Mouse (Mus musculus): ENCODE data around the gene Fam198a. TPM values are rescaled to one million over a fixed set of nuclear protein-coding genes. Genes with fewer than 3 reads are reported as not detected.

The Fam198a gene
- 1.5 and 2.6 TPM in 2 replicates for polyA plus RNA-seq (2015; fragmentation: Nextera tagmentation; extraction: Ambion mirVana)

- H3K27me3 ChIP-seq (ENCODE audit: control insufficient read depth, insufficient read depth, low read depth, low read length): no peaks in the 10 kb centered on the region
- peaks cover 2% of the 10 kb centered on the region for H3K4me1 ChIP-seq (ENCODE audit: control insufficient read depth, insufficient read depth, low read length)
- ATAC-seq: peak; percentile 82
- peak within 1 kb of the TSS; percentile 28 for H3K4me2 ChIP-seq (ENCODE audit: low read length)
- H3K9me3 ChIP-seq (replicated peaks; ENCODE audit: control insufficient read depth, low read length, poor library complexity, severe bottlenecking): no peaks in the 10 kb centered on the region
- WGBS: 12% methylated on average over 13 of the region's 14 CpGs
- no peak within 1 kb of the TSS for H3K9ac ChIP-seq (ENCODE audit: low read depth, low read length)
- H3K27ac ChIP-seq (ENCODE audit: low read length): no peak within 1 kb of the TSS
- no peaks in the 10 kb centered on the region for H3K36me3 ChIP-seq (ENCODE audit: control insufficient read depth, insufficient read depth, low read length)
- H3K4me3 ChIP-seq (ENCODE audit: low read depth, low read length): no peak within 1 kb of the TSS
Observed at GRCm38 (mm10) chr9:121950418-121951113, at the start of gene Fam198a. TSS of gene Fam198a (plus strand) at chr9:121950988.

DNA sequence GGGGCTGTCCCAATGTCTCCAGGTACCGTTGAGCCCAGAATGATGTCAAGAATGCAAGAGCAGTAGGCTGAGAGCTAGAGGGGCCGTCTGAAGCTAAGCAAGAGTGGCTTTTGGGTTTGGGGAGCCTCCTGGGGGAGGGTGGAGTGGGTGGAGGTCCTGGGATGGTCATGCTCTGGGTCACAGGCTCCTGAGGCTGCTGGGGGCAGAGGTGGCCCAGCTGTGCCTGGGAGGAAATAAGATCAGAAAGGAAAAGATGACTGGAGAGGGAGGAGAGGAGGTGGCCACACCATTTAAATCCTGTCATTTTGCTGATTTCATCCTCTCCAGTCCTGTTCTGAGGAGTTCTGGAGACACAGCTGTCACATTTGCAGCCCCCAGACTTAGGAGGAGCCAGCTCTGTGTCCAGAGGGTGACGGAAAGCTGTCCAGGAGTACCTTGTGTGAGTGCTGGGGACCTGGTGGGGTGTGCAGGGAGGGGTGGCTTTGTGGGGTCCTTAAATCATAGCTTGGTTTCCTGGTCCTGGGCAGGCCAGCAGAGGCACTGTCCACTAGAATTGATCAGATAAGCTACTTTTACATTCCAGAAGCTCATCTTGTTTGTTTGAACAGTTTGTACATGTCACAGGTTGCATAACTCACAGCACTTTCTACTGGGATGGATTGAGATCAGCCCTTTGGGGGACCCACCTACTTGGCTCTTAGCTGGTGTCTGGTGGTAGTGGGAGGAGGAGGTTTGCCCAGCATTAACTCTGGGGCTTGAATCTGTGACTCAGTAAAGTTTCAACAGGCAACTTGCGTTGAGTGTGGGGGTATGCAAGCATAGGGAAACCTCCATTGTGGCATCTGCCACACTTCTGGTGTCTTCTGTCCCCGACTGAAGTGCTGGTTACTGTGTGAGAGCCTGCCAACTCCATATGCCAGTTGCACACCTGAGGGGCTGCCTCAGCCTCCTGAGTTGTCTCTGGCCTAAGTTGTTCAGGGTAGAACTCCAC is 48.8 kb upstream of the Fam198a start:
- no peak overlapping the region for H3K4me2 ChIP-seq (ENCODE audit: low read length)
- WGBS: 82% methylated on average over 5 of the region's 5 CpGs

DNA sequence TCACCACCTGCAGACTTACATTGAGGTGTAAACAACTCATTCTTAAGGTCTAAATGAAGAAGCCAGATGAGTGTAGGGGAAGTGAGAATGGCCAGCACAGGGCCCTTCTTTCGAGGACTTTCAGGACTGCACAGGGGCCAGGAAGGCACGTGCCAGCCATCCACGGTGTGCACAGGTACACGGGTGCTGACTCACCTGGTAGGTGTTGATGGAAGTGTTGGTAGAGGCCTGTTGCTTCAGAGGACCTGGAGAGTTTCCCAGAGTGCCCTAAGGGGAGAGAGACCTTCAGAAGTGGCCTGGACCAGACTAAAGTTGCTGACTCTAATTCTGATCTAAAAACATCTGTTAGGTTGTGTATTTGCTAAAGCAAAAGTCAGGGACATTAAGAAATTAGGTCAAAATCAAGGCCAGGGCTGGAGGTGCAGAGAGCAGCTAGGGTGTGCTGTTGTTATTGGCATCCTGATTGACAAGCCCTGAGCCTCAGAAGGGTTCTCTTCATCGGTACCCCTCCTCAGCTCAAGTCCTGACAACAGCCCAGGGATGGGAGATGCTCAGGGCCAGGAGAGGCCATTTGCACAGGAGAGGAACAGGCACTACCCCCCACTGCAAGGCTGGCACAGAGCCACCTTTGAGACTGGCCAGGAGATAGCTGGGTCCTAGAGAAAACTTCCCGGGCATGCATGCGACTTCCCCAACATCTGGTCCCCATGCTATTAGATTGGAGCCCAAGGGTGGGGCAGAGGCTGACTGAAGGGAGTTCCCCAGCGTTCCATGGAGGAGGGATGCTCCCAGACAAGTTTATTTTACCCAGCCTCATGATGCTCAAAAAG is 47.1 kb upstream of the Fam198a start:
- ATAC-seq: no peak
- H3K36me3 ChIP-seq (ENCODE audit: control insufficient read depth, insufficient read depth, low read length): no peaks in the 10 kb centered on the region
- WGBS: 85% methylated on average over 8 of the region's 8 CpGs
- no peak overlapping the region for H3K4me3 ChIP-seq (ENCODE audit: low read depth, low read length)
- no peaks in the 10 kb centered on the region for H3K9me3 ChIP-seq (replicated peaks; ENCODE audit: control insufficient read depth, low read length, poor library complexity, severe bottlenecking)
- H3K27me3 ChIP-seq (ENCODE audit: control insufficient read depth, insufficient read depth, low read depth, low read length): no peaks in the 10 kb centered on the region
- no peaks in the 10 kb centered on the region for H3K4me1 ChIP-seq (ENCODE audit: control insufficient read depth, insufficient read depth, low read length)
- no peak overlapping the region for H3K4me2 ChIP-seq (ENCODE audit: low read length)
- no peak overlapping the region for H3K27ac ChIP-seq (ENCODE audit: low read length)
- no peak overlapping the region for H3K9ac ChIP-seq (ENCODE audit: low read depth, low read length)

More for the DNA sequence above, 48.8 kb upstream of the Fam198a start:
- Histone ChIP-seq H3K4me1 (ENCODE audit: control insufficient read depth, insufficient read depth, low read length) (no peaks in the 10 kb centered on the region), H3K27ac (ENCODE audit: low read length) (no peak overlapping the region), H3K9me3 (replicated peaks; ENCODE audit: control insufficient read depth, low read length, poor library complexity, severe bottlenecking) (no peaks in the 10 kb centered on the region), H3K4me3 (ENCODE audit: low read depth, low read length) (no peak overlapping the region), H3K36me3 (ENCODE audit: control insufficient read depth, insufficient read depth, low read length) (no peaks in the 10 kb centered on the region), H3K9ac (ENCODE audit: low read depth, low read length) (no peak overlapping the region), H3K27me3 (ENCODE audit: control insufficient read depth, insufficient read depth, low read depth, low read length) (no peaks in the 10 kb centered on the region)
- no peak for ATAC-seq

DNA sequence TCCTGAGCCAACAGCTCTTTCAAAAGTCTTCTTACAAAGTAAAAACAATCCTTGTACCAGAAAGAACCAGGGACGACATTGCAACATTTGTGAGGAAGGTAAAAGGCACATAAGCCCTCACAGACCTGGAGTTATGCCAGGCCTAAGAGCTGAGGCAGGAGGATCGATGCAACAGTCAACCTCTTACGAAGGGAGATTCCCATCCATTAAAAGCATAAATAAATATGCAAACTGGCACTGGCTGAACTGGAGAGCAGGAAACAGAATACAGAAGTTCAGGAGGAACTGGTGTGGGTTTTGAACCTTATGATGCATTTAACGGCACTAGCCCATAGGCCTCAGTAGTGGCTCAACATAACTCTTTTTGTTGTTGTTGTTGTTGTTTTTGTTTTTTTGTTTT is 46.5 kb upstream of the Fam198a start:
- Histone ChIP-seq H3K4me2 (ENCODE audit: low read length) (no peak overlapping the region), H3K9me3 (replicated peaks; ENCODE audit: control insufficient read depth, low read length, poor library complexity, severe bottlenecking) (no peaks in the 10 kb centered on the region), H3K4me3 (ENCODE audit: low read depth, low read length) (no peak overlapping the region), H3K36me3 (ENCODE audit: control insufficient read depth, insufficient read depth, low read length) (no peaks in the 10 kb centered on the region), H3K4me1 (ENCODE audit: control insufficient read depth, insufficient read depth, low read length) (no peaks in the 10 kb centered on the region), H3K9ac (ENCODE audit: low read depth, low read length) (no peak overlapping the region), H3K27ac (ENCODE audit: low read length) (no peak overlapping the region), H3K27me3 (ENCODE audit: control insufficient read depth, insufficient read depth, low read depth, low read length) (no peaks in the 10 kb centered on the region)
- WGBS: 89% methylated on average over 4 of the region's 4 CpGs
- no peak for ATAC-seq

GRCm38 (mm10) chr9:121904946-121905345 is 45.8 kb upstream of the Fam198a start:
- 92% methylated on average over 7 of the region's 7 CpGs for WGBS
- no peak overlapping the region for H3K4me2 ChIP-seq (ENCODE audit: low read length)

DNA sequence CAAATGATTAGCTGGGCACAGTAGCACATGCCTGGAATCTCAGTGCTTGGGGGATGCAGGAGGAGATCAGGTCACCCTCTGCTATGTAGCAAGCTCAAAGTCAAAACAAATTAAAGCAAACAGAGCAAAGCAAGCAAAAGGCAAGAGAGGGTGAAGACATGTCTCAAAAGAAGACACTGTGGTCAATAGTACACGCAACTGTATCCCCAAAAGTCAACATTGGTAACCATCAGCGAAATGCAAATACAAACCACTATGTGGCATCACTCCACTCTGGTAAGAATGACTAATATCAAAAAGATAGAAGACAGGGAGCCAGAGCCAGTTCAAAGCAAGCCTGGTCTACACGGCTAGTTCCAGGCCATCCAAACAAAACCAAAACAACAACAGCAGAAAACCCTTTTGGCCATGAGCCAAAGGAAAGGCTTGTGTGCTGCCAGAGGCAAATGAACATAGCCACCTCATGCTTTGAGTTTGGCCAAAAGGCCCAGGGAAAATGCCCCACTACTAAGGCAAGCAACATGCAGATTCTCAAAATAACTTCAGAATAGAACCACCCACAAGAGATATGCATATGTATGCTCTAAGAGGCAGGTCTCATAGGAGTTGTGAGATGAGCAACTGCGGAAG is 45.1 kb upstream of the Fam198a start:
- Histone ChIP-seq H3K27ac (ENCODE audit: low read length) (no peak overlapping the region), H3K4me2 (ENCODE audit: low read length) (no peak overlapping the region), H3K36me3 (ENCODE audit: control insufficient read depth, insufficient read depth, low read length) (no peaks in the 10 kb centered on the region), H3K9ac (ENCODE audit: low read depth, low read length) (no peak overlapping the region), H3K27me3 (ENCODE audit: control insufficient read depth, insufficient read depth, low read depth, low read length) (no peaks in the 10 kb centered on the region), H3K4me1 (ENCODE audit: control insufficient read depth, insufficient read depth, low read length) (no peaks in the 10 kb centered on the region), H3K9me3 (replicated peaks; ENCODE audit: control insufficient read depth, low read length, poor library complexity, severe bottlenecking) (no peaks in the 10 kb centered on the region), H3K4me3 (ENCODE audit: low read depth, low read length) (no peak overlapping the region)
- 79% methylated on average over 4 of the region's 4 CpGs for WGBS
- ATAC-seq: no peak

More at GRCm38 (mm10) chr9:121904946-121905345, 45.8 kb upstream of the Fam198a start:
- Histone ChIP-seq H3K9me3 (replicated peaks; ENCODE audit: control insufficient read depth, low read length, poor library complexity, severe bottlenecking) (no peaks in the 10 kb centered on the region), H3K4me3 (ENCODE audit: low read depth, low read length) (no peak overlapping the region), H3K4me1 (ENCODE audit: control insufficient read depth, insufficient read depth, low read length) (no peaks in the 10 kb centered on the region), H3K27me3 (ENCODE audit: control insufficient read depth, insufficient read depth, low read depth, low read length) (no peaks in the 10 kb centered on the region), H3K27ac (ENCODE audit: low read length) (no peak overlapping the region), H3K9ac (ENCODE audit: low read depth, low read length) (no peak overlapping the region), H3K36me3 (ENCODE audit: control insufficient read depth, insufficient read depth, low read length) (no peaks in the 10 kb centered on the region)
- ATAC-seq: no peak

GRCm38 (mm10) chr9:121906456-121906855 is 44.3 kb upstream of the Fam198a start:
- no peak for ATAC-seq
- no peaks in the 10 kb centered on the region for H3K36me3 ChIP-seq (ENCODE audit: control insufficient read depth, insufficient read depth, low read length)
- no peak overlapping the region for H3K9ac ChIP-seq (ENCODE audit: low read depth, low read length)
- WGBS: 86% methylated on average over 5 of the region's 5 CpGs
- H3K4me1 ChIP-seq (ENCODE audit: control insufficient read depth, insufficient read depth, low read length): no peaks in the 10 kb centered on the region
- H3K27ac ChIP-seq (ENCODE audit: low read length): no peak overlapping the region
- H3K27me3 ChIP-seq (ENCODE audit: control insufficient read depth, insufficient read depth, low read depth, low read length): no peaks in the 10 kb centered on the region
- H3K9me3 ChIP-seq (replicated peaks; ENCODE audit: control insufficient read depth, low read length, poor library complexity, severe bottlenecking): no peaks in the 10 kb centered on the region
- H3K4me3 ChIP-seq (ENCODE audit: low read depth, low read length): no peak overlapping the region
- no peak overlapping the region for H3K4me2 ChIP-seq (ENCODE audit: low read length)

DNA sequence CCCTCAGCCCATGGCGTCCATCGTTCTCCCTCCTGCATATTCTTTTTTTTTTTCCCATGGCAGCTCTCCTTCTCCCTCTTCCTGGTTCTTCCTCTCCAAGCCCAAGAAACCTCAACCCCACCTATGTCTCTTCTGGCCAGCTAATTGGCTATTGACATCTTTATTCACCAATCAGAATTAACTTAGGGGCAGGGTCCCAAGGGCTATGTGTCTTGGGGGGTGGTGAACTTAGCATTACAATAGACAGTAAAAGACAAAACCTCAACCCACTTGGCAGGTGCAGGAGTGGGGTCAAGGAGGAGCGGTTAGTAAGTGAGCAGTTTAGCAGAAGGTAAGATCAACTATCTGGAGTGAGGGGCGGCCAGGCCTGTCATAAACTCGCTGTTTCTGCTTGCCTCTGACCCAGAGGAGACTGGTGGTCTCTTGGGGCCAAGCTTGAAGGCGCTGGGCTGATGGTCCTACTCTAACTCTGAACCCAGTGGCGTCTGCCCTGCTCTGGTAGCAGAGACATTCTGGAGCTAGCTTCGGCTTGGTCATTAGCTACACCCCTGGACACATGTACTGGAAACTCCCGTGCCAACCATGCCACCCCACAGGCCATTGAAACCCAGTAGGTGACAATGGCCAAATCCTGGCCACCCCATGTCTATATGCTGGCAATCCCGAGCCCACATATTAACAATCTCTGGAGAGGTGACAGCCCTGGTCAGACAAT is 43.3 kb upstream of the Fam198a start:
- Histone ChIP-seq H3K4me3 (ENCODE audit: low read depth, low read length) (no peak overlapping the region), H3K9me3 (replicated peaks; ENCODE audit: control insufficient read depth, low read length, poor library complexity, severe bottlenecking) (no peaks in the 10 kb centered on the region), H3K9ac (ENCODE audit: low read depth, low read length) (no peak overlapping the region), H3K27me3 (ENCODE audit: control insufficient read depth, insufficient read depth, low read depth, low read length) (no peaks in the 10 kb centered on the region), H3K27ac (ENCODE audit: low read length) (no peak overlapping the region), H3K4me2 (ENCODE audit: low read length) (no peak overlapping the region), H3K36me3 (ENCODE audit: control insufficient read depth, insufficient read depth, low read length) (no peaks in the 10 kb centered on the region), H3K4me1 (ENCODE audit: control insufficient read depth, insufficient read depth, low read length) (no peaks in the 10 kb centered on the region)
- 73% methylated on average over 10 of the region's 10 CpGs for WGBS
- no peak for ATAC-seq
